Mouse (Mus musculus): ENCODE results near the gene Col4a2. TPM values are rescaled to one million over a fixed set of nuclear protein-coding genes. Genes with fewer than 3 reads are reported as not detected.

The Col4a2 gene
- polyA plus RNA-seq, 1 experiment from 2014 or later: 57.1 TPM

DNA sequence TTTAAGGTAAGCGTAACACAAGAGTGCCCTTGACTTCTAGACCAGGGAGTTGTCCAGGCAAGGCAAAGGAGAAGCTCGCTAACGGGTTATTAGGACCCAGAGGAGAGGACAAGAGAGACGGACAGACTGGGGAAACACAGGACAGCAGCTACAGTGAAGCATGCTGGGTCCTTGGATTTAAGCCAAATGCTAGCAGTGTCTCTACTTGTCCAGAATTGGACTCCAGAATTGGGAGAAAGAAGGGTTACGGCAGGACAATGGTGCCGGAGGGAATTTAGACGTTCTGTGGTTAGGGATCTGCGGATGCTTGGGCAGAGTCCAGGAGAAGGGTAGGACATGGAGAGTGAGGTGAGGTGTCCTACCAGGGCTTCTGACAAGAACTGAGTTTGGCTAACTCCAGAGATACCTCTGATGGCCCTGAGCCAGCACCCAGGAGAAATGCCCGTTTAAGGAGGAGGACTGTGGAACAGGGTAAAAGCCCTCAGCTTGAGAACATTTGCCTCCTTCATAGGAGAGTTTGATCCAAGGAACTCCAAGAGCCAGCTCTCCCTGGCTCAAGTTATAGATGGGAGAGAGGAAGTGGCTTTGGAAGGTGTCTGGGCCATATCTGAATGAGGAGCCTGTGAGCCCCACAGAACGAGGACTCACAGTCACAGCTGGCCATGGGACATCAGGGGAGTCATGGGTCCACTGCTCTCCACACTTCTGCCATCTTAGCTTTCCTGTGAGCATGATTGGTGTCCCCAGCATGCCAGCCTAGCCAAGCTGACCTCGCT, 76.9 kb downstream of the Col4a2 start:
- 82% methylated on average over 11 of the region's 11 CpGs for WGBS
- Histone ChIP-seq H3K27me3 (ENCODE audit: control insufficient read depth, insufficient read depth, low read length) (no peaks in the 10 kb centered on the region), H3K27ac (ENCODE audit: low read length) (no peak overlapping the region), H3K4me2 (replicated peaks; ENCODE audit: low read depth, low read length) (no peak overlapping the region), H3K9ac (replicated peaks; ENCODE audit: low read depth, low read length) (no peak overlapping the region), H3K4me1 (ENCODE audit: control insufficient read depth, insufficient read depth, low read length) (peaks cover 22% of the 10 kb centered on the region), H3K4me3 (ENCODE audit: low read depth, low read length) (no peak overlapping the region), H3K36me3 (ENCODE audit: control insufficient read depth, insufficient read depth, low read length) (no peaks in the 10 kb centered on the region), H3K9me3 (ENCODE audit: control insufficient read depth, low read depth, low read length) (peaks cover 5% of the 10 kb centered on the region; the same call in 1 of the 2 replicates)
- no peak for ATAC-seq (ENCODE audit: insufficient number of reproducible peaks, insufficient read depth, low FRiP score, low read depth)

DNA sequence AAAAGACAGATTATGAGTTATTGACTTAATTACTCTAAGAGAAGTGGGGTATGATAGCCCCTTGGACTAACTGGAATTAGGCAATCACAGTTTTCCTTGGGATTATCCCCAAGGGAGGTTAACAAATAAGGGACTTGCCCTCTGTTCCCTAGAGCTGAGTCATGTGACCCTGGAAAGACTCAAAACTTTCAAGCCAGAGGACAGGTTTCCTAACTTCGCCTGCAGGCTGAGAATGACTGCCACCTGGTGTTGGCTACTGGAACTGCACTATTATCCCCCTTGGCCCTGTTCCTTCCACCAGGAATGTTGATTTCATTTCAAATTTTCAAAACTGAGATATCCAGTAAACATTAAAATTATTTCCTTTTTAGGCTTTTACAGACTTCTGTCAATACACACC, 80.1 kb downstream of the Col4a2 start:
- peaks cover 5% of the 10 kb centered on the region; the same call in 1 of the 2 replicates for H3K9me3 ChIP-seq (ENCODE audit: control insufficient read depth, low read depth, low read length)
- H3K4me1 ChIP-seq (ENCODE audit: control insufficient read depth, insufficient read depth, low read length): peaks cover 18% of the 10 kb centered on the region
- peak overlapping the region; percentile 88 for H3K27ac ChIP-seq (ENCODE audit: low read length)
- ATAC-seq (ENCODE audit: insufficient number of reproducible peaks, insufficient read depth, low FRiP score, low read depth): peak; percentile 39
- no peak overlapping the region for H3K4me3 ChIP-seq (ENCODE audit: low read depth, low read length)
- no peaks in the 10 kb centered on the region for H3K27me3 ChIP-seq (ENCODE audit: control insufficient read depth, insufficient read depth, low read length)
- H3K4me2 ChIP-seq (replicated peaks; ENCODE audit: low read depth, low read length): no peak overlapping the region
- no peaks in the 10 kb centered on the region for H3K36me3 ChIP-seq (ENCODE audit: control insufficient read depth, insufficient read depth, low read length)
- WGBS: 3% methylated on average over 1 of the region's 1 CpGs
- H3K9ac ChIP-seq (replicated peaks; ENCODE audit: low read depth, low read length): no peak overlapping the region

DNA sequence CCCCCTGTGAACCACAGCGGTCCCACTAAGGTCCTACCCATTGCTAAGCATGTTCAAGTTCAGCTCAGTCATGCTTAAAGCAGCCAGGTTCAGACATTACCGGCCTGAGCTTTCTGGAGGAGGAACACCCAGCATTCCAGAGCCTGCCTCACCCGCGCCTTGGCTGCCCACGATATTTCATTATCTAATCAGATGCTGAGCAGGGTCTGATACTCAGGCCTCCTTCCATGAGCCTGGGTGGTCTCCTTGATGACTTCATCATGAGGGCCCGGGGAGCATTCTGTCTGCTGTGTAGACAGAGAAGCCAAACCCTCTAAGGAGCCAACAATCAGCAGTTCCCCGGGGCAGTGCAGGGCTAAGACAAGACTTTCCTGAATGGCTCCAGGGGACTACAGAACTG, 80.6 kb downstream of the Col4a2 start:
- no peaks in the 10 kb centered on the region for H3K27me3 ChIP-seq (ENCODE audit: control insufficient read depth, insufficient read depth, low read length)
- no peak overlapping the region for H3K4me3 ChIP-seq (ENCODE audit: low read depth, low read length)
- no peaks in the 10 kb centered on the region for H3K36me3 ChIP-seq (ENCODE audit: control insufficient read depth, insufficient read depth, low read length)
- no peak overlapping the region for H3K4me2 ChIP-seq (replicated peaks; ENCODE audit: low read depth, low read length)
- ATAC-seq (ENCODE audit: insufficient number of reproducible peaks, insufficient read depth, low FRiP score, low read depth): peak; percentile 64
- peak overlapping the region; percentile 88 for H3K27ac ChIP-seq (ENCODE audit: low read length)
- peaks cover 5% of the 10 kb centered on the region; the same call in 1 of the 2 replicates for H3K9me3 ChIP-seq (ENCODE audit: control insufficient read depth, low read depth, low read length)
- 24% methylated on average over 7 of the region's 7 CpGs for WGBS
- peaks cover 18% of the 10 kb centered on the region for H3K4me1 ChIP-seq (ENCODE audit: control insufficient read depth, insufficient read depth, low read length)
- H3K9ac ChIP-seq (replicated peaks; ENCODE audit: low read depth, low read length): no peak overlapping the region

DNA sequence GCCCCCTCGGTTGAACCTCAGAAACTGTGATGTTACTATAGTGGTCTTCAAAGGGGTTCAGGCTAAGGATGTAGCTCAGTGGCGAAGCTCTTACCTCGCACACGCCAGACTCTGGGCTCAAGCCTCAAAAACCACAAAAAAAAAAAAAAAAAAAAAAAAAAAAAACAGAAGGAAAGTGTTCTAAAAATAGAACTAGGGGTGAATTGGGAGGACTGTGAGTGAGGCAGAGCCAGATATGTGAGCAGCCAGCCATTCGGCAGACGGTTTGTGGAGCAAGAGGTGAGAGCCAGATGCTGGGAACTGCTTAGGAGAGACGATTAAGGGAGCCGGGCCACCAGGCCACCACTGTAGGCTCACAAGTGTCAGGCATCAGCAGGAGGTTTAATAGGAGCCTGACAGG, 81.0 kb downstream of the Col4a2 start:
- WGBS: 33% methylated on average over 8 of the region's 8 CpGs
- no peaks in the 10 kb centered on the region for H3K36me3 ChIP-seq (ENCODE audit: control insufficient read depth, insufficient read depth, low read length)
- peaks cover 18% of the 10 kb centered on the region for H3K4me1 ChIP-seq (ENCODE audit: control insufficient read depth, insufficient read depth, low read length)
- no peaks in the 10 kb centered on the region for H3K27me3 ChIP-seq (ENCODE audit: control insufficient read depth, insufficient read depth, low read length)
- H3K4me2 ChIP-seq (replicated peaks; ENCODE audit: low read depth, low read length): no peak overlapping the region
- peak overlapping the region; percentile 88 for H3K27ac ChIP-seq (ENCODE audit: low read length)
- H3K4me3 ChIP-seq (ENCODE audit: low read depth, low read length): no peak overlapping the region
- H3K9ac ChIP-seq (replicated peaks; ENCODE audit: low read depth, low read length): no peak overlapping the region
- peaks cover 5% of the 10 kb centered on the region; the same call in 1 of the 2 replicates for H3K9me3 ChIP-seq (ENCODE audit: control insufficient read depth, low read depth, low read length)
- ATAC-seq (ENCODE audit: insufficient number of reproducible peaks, insufficient read depth, low FRiP score, low read depth): peak; percentile 4; the same call in 1 of the 2 replicates

DNA sequence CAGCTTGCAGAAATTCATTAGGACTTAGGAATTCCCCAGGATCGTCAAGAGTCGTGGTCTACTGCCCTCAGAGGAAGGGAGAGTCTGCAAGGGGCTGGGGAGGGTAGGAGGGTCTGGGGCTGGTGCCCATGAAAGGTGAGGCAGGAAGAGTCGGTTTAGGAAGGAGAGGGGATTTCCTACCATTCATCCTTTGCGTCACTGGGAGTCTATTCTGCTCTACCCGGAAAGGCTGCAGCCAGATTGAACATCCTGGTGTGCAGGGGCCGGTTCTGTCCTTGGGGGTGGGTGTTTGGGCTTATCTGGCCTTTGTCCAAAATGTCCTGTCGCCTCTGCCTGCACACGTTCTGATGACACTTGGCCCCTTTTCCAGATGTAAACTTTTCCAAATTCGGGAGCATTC, 82.2 kb downstream of the Col4a2 start:
- Histone ChIP-seq H3K36me3 (ENCODE audit: control insufficient read depth, insufficient read depth, low read length) (no peaks in the 10 kb centered on the region), H3K9me3 (ENCODE audit: control insufficient read depth, low read depth, low read length) (peaks cover 5% of the 10 kb centered on the region; the same call in 1 of the 2 replicates), H3K27ac (ENCODE audit: low read length) (no peak overlapping the region; the same call in 1 of the 2 replicates), H3K4me1 (ENCODE audit: control insufficient read depth, insufficient read depth, low read length) (peaks cover 26% of the 10 kb centered on the region), H3K27me3 (ENCODE audit: control insufficient read depth, insufficient read depth, low read length) (no peaks in the 10 kb centered on the region), H3K4me3 (ENCODE audit: low read depth, low read length) (no peak overlapping the region), H3K4me2 (replicated peaks; ENCODE audit: low read depth, low read length) (no peak overlapping the region), H3K9ac (replicated peaks; ENCODE audit: low read depth, low read length) (no peak overlapping the region)
- WGBS: 50% methylated on average over 9 of the region's 9 CpGs
- no peak for ATAC-seq (ENCODE audit: insufficient number of reproducible peaks, insufficient read depth, low FRiP score, low read depth)

DNA sequence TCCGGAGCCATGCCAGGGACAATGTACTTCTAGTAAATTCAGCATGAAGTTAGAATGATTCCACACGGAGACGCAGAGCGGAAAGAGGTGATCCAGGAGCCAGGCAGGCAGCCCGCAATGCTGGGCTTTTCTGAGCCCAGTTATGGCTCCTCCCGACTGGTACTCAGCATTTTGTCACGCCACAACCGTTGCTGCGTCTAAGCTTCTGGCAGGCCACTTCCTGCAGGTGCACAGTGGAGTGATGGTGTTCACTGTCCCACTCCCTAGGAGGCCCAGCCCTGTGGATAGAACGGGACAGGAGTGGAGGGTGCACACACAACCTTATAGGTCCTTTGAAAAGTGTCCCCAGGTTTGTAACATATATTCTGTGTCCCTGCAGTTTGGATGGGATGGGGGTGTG, 83.0 kb downstream of the Col4a2 start:
- peak overlapping the region; percentile 30; the same call in 1 of the 2 replicates for H3K27ac ChIP-seq (ENCODE audit: low read length)
- ATAC-seq (ENCODE audit: insufficient number of reproducible peaks, insufficient read depth, low FRiP score, low read depth): no peak
- peaks cover 33% of the 10 kb centered on the region for H3K4me1 ChIP-seq (ENCODE audit: control insufficient read depth, insufficient read depth, low read length)
- WGBS: 76% methylated on average over 10 of the region's 10 CpGs
- no peaks in the 10 kb centered on the region for H3K27me3 ChIP-seq (ENCODE audit: control insufficient read depth, insufficient read depth, low read length)
- no peak overlapping the region for H3K4me2 ChIP-seq (replicated peaks; ENCODE audit: low read depth, low read length)
- H3K36me3 ChIP-seq (ENCODE audit: control insufficient read depth, insufficient read depth, low read length): no peaks in the 10 kb centered on the region
- no peak overlapping the region for H3K4me3 ChIP-seq (ENCODE audit: low read depth, low read length)
- peaks cover 5% of the 10 kb centered on the region; the same call in 1 of the 2 replicates for H3K9me3 ChIP-seq (ENCODE audit: control insufficient read depth, low read depth, low read length)
- H3K9ac ChIP-seq (replicated peaks; ENCODE audit: low read depth, low read length): no peak overlapping the region

DNA sequence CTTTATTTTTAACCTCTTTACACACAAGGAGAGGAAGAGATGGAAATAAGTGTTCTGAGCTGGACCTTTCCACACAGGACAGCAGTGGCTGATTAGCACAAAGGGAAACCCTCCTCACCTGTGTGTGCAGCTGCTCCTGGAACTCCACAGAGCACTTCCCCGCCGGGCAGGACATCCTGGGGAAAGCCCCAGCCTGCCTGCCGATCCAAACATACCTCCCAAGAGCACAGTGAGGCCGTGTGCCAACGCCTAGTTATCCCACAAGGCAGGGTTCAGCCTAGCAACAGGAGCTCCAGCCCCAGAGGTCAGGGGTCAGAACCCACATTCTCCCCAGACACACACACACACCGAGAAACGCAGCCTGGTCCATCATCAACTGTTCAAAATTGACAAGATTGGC, 83.5 kb downstream of the Col4a2 start:
- WGBS: 58% methylated on average over 7 of the region's 7 CpGs
- ATAC-seq (ENCODE audit: insufficient number of reproducible peaks, insufficient read depth, low FRiP score, low read depth): no peak
- H3K27ac ChIP-seq (ENCODE audit: low read length): no peak overlapping the region
- H3K4me1 ChIP-seq (ENCODE audit: control insufficient read depth, insufficient read depth, low read length): peaks cover 35% of the 10 kb centered on the region
- peaks cover 5% of the 10 kb centered on the region; the same call in 1 of the 2 replicates for H3K9me3 ChIP-seq (ENCODE audit: control insufficient read depth, low read depth, low read length)
- H3K4me3 ChIP-seq (ENCODE audit: low read depth, low read length): no peak overlapping the region
- no peak overlapping the region for H3K9ac ChIP-seq (replicated peaks; ENCODE audit: low read depth, low read length)
- no peaks in the 10 kb centered on the region for H3K36me3 ChIP-seq (ENCODE audit: control insufficient read depth, insufficient read depth, low read length)
- H3K4me2 ChIP-seq (replicated peaks; ENCODE audit: low read depth, low read length): no peak overlapping the region
- H3K27me3 ChIP-seq (ENCODE audit: control insufficient read depth, insufficient read depth, low read length): no peaks in the 10 kb centered on the region

DNA sequence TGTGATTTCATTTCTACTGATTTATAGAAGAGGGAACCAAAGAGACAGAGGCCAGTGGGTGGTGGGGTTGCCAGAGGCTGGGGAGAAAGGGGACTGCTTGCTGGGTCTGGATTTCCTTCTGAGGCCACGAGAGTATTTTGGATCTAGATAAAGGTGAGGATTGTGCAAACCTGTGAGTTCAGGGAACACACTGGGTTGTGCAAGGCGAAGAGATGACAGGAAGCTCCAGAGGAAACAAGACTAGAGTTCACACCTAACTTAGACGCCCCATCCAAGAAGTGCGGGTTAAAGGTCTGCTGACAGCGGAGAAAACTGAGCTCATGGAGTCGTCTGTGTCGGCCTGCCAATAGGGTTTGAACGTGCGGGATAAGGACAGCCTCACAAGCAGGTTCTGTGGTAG, 84.5 kb downstream of the Col4a2 start:
- Histone ChIP-seq H3K4me1 (ENCODE audit: control insufficient read depth, insufficient read depth, low read length) (peaks cover 35% of the 10 kb centered on the region), H3K9ac (replicated peaks; ENCODE audit: low read depth, low read length) (no peak overlapping the region), H3K27me3 (ENCODE audit: control insufficient read depth, insufficient read depth, low read length) (no peaks in the 10 kb centered on the region), H3K36me3 (ENCODE audit: control insufficient read depth, insufficient read depth, low read length) (no peaks in the 10 kb centered on the region), H3K4me3 (ENCODE audit: low read depth, low read length) (no peak overlapping the region), H3K9me3 (ENCODE audit: control insufficient read depth, low read depth, low read length) (peaks cover 1% of the 10 kb centered on the region; the same call in 1 of the 2 replicates), H3K27ac (ENCODE audit: low read length) (no peak overlapping the region; the same call in 1 of the 2 replicates), H3K4me2 (replicated peaks; ENCODE audit: low read depth, low read length) (no peak overlapping the region)
- 81% methylated on average over 9 of the region's 9 CpGs for WGBS
- no peak for ATAC-seq (ENCODE audit: insufficient number of reproducible peaks, insufficient read depth, low FRiP score, low read depth)
